ENCODE assay signal across 8 mouse cellular contexts in genomic region chr7:12897655-12898410, GRCm38 (mm10). TPM values are rescaled to one million over a fixed set of nuclear protein-coding genes. Genes with fewer than 3 reads are reported as not detected.
A peak's percentile ranks its signal among the peaks of the same experiment; 100 is the strongest.
DNase-seq lines count a peak whose midpoint lies in the region; ATAC-seq lines count a peak whose summit lies in the region.

Zscan22 (plus strand) TSS chr7:12897815.

- H3K9me3 ChIP-seq in heart, embryonic 10.5 days: no peaks in the 10 kb centered on the region
- no peaks in the 10 kb centered on the region for H3K9me3 ChIP-seq in kidney, embryonic 15.5 days (replicated peaks)

- H3K36me3 ChIP-seq in heart, embryonic 10.5 days: peaks cover 8% of the 10 kb centered on the region; the same call in 1 of the 2 replicates
- peaks cover 8% of the 10 kb centered on the region; the same call in 1 of the 2 replicates for H3K36me3 ChIP-seq in kidney, embryonic 15.5 days

- H3K4me3 ChIP-seq in heart, embryonic 10.5 days: peak within 1 kb of the TSS; percentile 78
- peak within 1 kb of the TSS; percentile 83 for H3K4me3 ChIP-seq in kidney, embryonic 15.5 days (replicated peaks)

- peak within 1 kb of the TSS; percentile 68 for H3K9ac ChIP-seq in kidney, embryonic 15.5 days

- peak; percentile 86 to 87 for DNase-seq in B cell, adult 2 months
- peak; percentile 100 for DNase-seq in brain, adult 2 months (ENCODE audit: low read depth, low spot score)
- peak; percentile 99 for DNase-seq in heart, embryonic 10.5 days (ENCODE audit: low spot score)
- DNase-seq in liver: peak; percentile 87
- peak; percentile 80 to 86 for DNase-seq in spleen, postnatal 4 days (ENCODE audit: low spot score in 2 of 2)

- peak; percentile 91 for ATAC-seq in erythroblast, adult 5-6 weeks (replicated peaks; ENCODE audit: low FRiP score, poor library complexity, severe bottlenecking)
- peak; percentile 100 for ATAC-seq in kidney, embryonic 15.5 days (replicated peaks; ENCODE audit: low FRiP score)
- ATAC-seq in monocyte, adult 5-6 weeks (replicated peaks; ENCODE audit: insufficient number of reproducible peaks, low FRiP score, low TSS enrichment, poor library complexity, severe bottlenecking): peak; percentile 99

- H3K27me3 ChIP-seq in heart, embryonic 10.5 days (ENCODE audit: insufficient read depth, poor library complexity, severe bottlenecking): no peaks in the 10 kb centered on the region
- H3K27me3 ChIP-seq in kidney, embryonic 15.5 days: no peaks in the 10 kb centered on the region

- peak within 1 kb of the TSS; percentile 88 for H3K27ac ChIP-seq in heart, embryonic 10.5 days
- peak within 1 kb of the TSS; percentile 64 for H3K27ac ChIP-seq in kidney, embryonic 15.5 days

- 6% methylated on average over 36 of the region's 36 CpGs for WGBS in heart, embryonic 10.5 days
- 5% methylated on average over 36 of the region's 36 CpGs for WGBS in kidney, embryonic 15.5 days

- H3K4me2 ChIP-seq in kidney, embryonic 15.5 days: peak within 1 kb of the TSS; percentile 62

- H3K4me1 ChIP-seq in heart, embryonic 10.5 days: peaks cover 5% of the 10 kb centered on the region; the same call in 1 of the 2 replicates
- H3K4me1 ChIP-seq in kidney, embryonic 15.5 days: peaks cover 12% of the 10 kb centered on the region

RNA-seq across cellular contexts. Expression of gene Zscan22, which starts in this region (rescaled TPM):
- total RNA-seq in erythroblast, adult 5-6 weeks (2015; ENCODE audit: low replicate concordance): 5.4 and 6.9 TPM in 2 replicates
- total RNA-seq in erythroblast, adult 5-6 weeks (2017; ENCODE audit: low replicate concordance): 1.0 and 1.1 TPM in 2 replicates
- 12.9 and 14.8 TPM in 2 replicates for polyA plus RNA-seq in heart, embryonic 10.5 days (2016; fragmentation: Nextera tagmentation; extraction: Ambion mirVana)
- polyA plus RNA-seq in kidney, embryonic 15.5 days (2015; fragmentation: Nextera tagmentation; extraction: Ambion mirVana): 19.3 and 19.9 TPM in 2 replicates
- total RNA-seq in monocyte, adult 5-6 weeks (2017): 0.75 to 3.9 TPM in 2 of 3 replicates, not detected in the other

Comparison
In these comparisons a context has a peak if more than half of its experiments do, and no peak if none do; other contexts are left out.
1. Peak in every context shown above with its lines: DNase-seq, ATAC-seq, H3K4me3 ChIP-seq and H3K27ac ChIP-seq.